Mouse (Mus musculus) cortical plate, adult 2 months (tissue): ENCODE measurements around the gene Ppp2r5c.

Source experiments
- CTCF ChIP-seq: fragments of 200-500 bp; IDR thresholded peaks from 2 replicates; pipeline ENCODE4 v1.5.1; 2011; ENCODE audit warnings: mild to moderate bottlenecking, control low read depth, low read length; ENCODE audit not compliant: insufficient read depth; ENCODE audit errors: extremely low read depth
- POLR2A ChIP-seq: fragments of 200-500 bp; IDR thresholded peaks from 2 replicates; pipeline ENCODE4 v1.6.1; 2011; ENCODE audit warnings: mild to moderate bottlenecking, low read length, control low read depth; ENCODE audit not compliant: insufficient read depth; ENCODE audit errors: extremely low read depth

DNA sequence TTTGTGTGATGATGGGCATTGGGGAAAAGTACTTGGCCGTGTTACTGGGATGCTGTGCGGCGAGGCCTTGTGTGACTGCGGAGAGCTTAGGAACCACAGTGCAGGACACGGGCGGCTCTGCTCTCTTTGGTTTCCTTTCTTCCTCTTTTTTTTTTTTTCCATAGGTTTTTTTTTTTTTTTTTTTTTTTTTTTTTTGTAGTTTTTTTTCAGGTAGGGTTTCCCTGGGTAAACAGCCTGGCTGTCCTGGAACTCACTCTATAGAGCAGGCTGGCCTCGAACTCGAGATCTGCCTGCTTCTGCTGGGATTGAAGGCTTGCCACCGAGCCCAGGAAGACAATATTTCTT lies 162.2 kb downstream of the Ppp2r5c start:
- TF ChIP-seq CTCF (no peak), POLR2A (no peak)
